Mouse (Mus musculus): ENCODE results near the gene Adra2b. TPM values are rescaled to one million over a fixed set of nuclear protein-coding genes. Genes with fewer than 3 reads are reported as not detected.
A peak's percentile ranks its signal among the peaks of the same experiment; 100 is the strongest.

The Adra2b gene
- polyA plus RNA-seq, 1 experiment from 2014 or later, result 0.47 TPM

DNA sequence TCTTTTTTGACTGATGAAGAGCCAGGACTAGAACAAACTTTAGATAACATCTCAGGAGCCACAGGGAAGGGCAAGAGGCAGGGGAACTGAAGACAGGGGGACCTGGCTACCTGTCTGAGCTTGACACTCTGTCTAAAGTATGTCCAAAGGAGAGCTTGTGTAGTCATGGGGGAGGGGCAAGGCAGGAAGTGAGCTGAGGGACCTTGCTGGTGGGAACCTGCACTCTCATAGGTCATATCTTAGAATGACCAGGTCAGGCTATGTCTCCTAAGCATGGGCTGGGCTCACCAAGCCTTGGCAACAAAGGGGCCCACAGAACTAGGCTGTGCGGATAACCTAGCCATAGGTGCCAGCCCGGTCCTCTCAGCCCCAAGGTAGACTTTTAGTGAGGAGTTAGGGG is 9.1 kb downstream of the Adra2b start:
- no peak for ATAC-seq (ENCODE audit: low FRiP score, low read depth)
- Histone ChIP-seq H3K36me3 (no peaks in the 10 kb centered on the region), H3K9me3 (no peaks in the 10 kb centered on the region), H3K27me3 (no peaks in the 10 kb centered on the region), H3K4me3 (no peak overlapping the region), H3K4me2 (no peak overlapping the region), H3K4me1 (replicated peaks) (no peaks in the 10 kb centered on the region), H3K9ac (no peak overlapping the region), H3K27ac (replicated peaks) (no peak overlapping the region)
- WGBS, result 88% methylated on average over 2 of the region's 2 CpGs

DNA sequence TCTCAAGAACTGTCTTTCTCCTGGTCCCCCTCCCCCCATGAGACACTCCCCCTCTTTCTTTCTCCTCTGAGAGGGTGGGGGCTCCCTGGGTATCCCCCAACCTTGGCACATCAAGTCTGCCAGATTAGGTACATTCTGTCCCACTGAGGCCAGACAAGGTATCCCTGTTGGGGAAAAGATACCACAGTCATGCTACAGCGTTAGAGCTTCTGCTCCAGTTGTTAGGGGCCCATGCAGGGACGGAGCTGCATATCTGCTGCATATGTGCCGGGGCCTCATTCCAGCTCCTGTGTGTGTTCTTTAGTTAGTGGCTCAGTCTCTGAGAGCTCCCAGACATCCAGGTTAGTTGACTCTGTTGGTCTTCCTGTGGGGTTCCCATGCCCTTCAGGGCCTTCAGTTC is 11.1 kb downstream of the Adra2b start:
- H3K27me3 ChIP-seq, result no peaks in the 10 kb centered on the region
- no peak for ATAC-seq (ENCODE audit: low FRiP score, low read depth)
- 94% methylated on average over 3 of the region's 3 CpGs for WGBS
- no peak overlapping the region for H3K4me3 ChIP-seq
- H3K4me2 ChIP-seq, result no peak overlapping the region
- H3K9me3 ChIP-seq, result no peaks in the 10 kb centered on the region
- H3K36me3 ChIP-seq, result no peaks in the 10 kb centered on the region
- no peak overlapping the region for H3K9ac ChIP-seq
- no peak overlapping the region for H3K27ac ChIP-seq (replicated peaks)
- 0 out of 2 replicates have a peak, but pooled peaks cover 6% of the 10 kb centered on the region for H3K4me1 ChIP-seq (replicated peaks)

DNA sequence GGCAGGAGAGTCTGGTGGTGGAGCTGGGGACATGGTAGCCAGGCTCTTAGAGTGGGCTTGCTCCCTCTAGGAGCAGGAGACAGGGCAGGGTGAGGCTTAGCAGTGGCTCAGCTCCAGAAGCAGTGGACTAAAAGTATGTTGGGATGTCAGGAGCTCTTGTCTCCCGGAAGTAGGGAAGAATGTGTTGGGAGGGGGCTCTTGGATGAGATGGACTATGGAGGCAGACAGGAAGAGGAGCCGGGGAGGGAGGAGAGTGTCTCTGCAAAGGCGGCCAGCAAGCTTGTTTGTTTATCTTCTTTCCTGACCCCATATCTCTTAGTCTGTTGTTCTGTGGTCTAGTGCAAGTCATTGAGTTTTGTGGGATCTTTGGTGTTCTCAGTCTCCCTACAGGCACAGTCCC is 12.1 kb downstream of the Adra2b start:
- no peak overlapping the region for H3K27ac ChIP-seq (replicated peaks)
- no peak overlapping the region for H3K9ac ChIP-seq
- no peak for ATAC-seq (ENCODE audit: low FRiP score, low read depth)
- no peaks in the 10 kb centered on the region for H3K9me3 ChIP-seq
- 77% methylated on average over 3 of the region's 3 CpGs for WGBS
- 0 out of 2 replicates have a peak, but pooled peaks cover 6% of the 10 kb centered on the region for H3K4me1 ChIP-seq (replicated peaks)
- no peak overlapping the region for H3K4me3 ChIP-seq
- no peaks in the 10 kb centered on the region for H3K36me3 ChIP-seq
- H3K4me2 ChIP-seq, result no peak overlapping the region
- no peaks in the 10 kb centered on the region for H3K27me3 ChIP-seq

DNA sequence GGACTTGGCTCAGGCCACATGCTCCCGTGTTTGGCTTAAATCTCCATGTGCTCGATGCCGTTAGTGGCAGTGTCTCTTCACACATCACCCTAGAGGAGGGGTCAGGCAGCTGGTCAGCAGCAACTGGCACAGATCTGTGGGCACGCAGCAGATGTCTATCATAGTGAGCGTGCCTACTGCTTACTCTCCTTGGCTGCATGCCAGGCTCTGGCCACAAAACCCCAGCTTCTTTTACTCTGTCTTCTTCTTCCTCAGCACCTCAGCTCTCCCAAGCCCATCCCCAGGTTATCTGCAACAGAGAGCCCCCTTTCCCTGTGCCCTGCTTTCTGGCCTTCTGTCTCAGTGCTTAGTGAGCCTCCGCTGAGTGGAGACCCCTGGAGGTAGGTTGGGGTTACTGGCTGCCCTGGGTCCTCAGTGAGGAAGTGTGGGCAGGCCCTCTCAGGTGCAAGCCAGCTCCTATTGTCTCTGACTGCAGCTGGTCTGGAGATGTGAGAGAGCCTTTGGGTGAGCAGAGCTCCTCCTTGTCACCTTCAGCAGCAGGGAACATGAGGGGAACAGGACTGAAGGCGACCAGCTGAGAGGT is 12.8 kb downstream of the Adra2b start:
- no peak overlapping the region for H3K9ac ChIP-seq
- H3K36me3 ChIP-seq, result no peaks in the 10 kb centered on the region
- no peak for ATAC-seq (ENCODE audit: low FRiP score, low read depth)
- no peak overlapping the region for H3K27ac ChIP-seq (replicated peaks)
- H3K4me3 ChIP-seq, result no peak overlapping the region
- H3K27me3 ChIP-seq, result no peaks in the 10 kb centered on the region
- no peaks in the 10 kb centered on the region for H3K9me3 ChIP-seq
- 51% methylated on average over 7 of the region's 7 CpGs for WGBS
- H3K4me1 ChIP-seq (replicated peaks), result 0 out of 2 replicates have a peak, but pooled peaks cover 6% of the 10 kb centered on the region
- H3K4me2 ChIP-seq, result no peak overlapping the region

DNA sequence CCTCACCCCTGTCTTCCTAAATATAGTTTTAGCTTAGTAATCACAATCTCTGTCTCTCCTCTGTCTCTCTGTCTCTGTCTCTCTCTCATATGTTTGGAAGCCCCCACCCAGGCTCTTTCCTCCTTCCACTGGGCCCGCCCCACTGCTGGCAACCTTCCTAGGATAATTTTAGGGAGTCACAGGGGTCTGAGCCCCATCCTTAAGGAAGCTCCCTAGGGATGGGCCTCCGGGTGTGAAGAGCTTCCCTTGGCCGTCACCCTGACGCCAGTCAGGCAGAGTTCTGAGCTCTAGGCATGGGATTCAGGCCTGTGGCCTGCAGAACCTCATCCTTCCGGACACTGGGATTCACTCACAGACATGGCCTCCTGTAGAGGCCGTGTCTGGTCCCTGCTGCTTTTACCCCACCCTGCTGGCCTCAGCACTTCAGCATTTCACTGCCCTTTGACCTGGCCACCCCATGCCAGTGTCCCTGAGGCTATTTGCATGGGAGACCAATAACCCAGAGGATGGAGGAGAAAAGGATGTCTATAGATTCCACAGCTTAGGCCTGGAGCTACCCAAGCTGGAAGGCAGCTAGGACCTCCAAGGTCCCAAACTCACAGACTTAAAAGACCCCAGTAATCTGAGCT is 13.5 kb downstream of the Adra2b start:
- H3K4me3 ChIP-seq, result no peak overlapping the region
- no peak overlapping the region for H3K4me2 ChIP-seq
- 75% methylated on average over 6 of the region's 6 CpGs for WGBS
- H3K27me3 ChIP-seq, result no peaks in the 10 kb centered on the region
- H3K36me3 ChIP-seq, result no peaks in the 10 kb centered on the region
- 0 out of 2 replicates have a peak, but pooled peaks cover 6% of the 10 kb centered on the region for H3K4me1 ChIP-seq (replicated peaks)
- no peaks in the 10 kb centered on the region for H3K9me3 ChIP-seq
- ATAC-seq (ENCODE audit: low FRiP score, low read depth), result no peak
- H3K27ac ChIP-seq (replicated peaks), result no peak overlapping the region
- no peak overlapping the region for H3K9ac ChIP-seq

DNA sequence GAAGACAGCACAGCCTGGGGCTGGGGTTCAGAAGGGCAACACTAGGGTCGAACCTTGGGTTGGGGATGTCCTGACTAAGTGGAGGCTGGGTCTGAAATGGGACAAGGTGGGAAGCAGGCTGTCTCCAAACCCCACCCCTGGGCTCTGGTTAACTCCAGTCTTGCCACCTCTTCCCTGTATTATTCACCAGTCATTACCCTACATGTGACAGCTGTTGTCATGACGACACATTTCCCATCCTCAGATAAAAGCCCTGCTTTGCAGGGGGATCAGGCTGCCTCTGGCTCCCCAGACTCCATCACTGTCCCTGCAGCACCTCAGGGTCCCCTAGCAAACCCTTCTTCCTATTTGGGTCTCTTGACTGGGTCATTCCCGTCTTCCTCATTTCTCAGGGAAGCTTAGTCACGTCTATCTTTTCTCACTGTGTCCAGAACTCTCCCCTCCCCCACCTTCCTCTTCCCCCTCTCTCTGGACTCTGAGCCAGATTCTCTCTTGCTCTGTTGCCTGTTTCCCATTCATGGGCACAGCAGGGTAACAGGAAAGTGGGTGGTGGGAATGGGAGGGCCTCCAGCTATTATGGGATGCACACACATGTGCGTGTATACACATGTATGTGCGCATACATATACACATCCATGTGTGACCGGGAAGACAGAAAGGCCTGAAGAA is 15.1 kb downstream of the Adra2b start:
- Histone ChIP-seq H3K4me3 (no peak overlapping the region), H3K27ac (replicated peaks) (no peak overlapping the region), H3K9ac (no peak overlapping the region), H3K4me1 (replicated peaks) (0 out of 2 replicates have a peak, but pooled peaks cover 6% of the 10 kb centered on the region), H3K27me3 (no peaks in the 10 kb centered on the region), H3K4me2 (no peak overlapping the region), H3K9me3 (no peaks in the 10 kb centered on the region), H3K36me3 (no peaks in the 10 kb centered on the region)
- ATAC-seq (ENCODE audit: low FRiP score, low read depth), result peak; percentile 49
- 60% methylated on average over 7 of the region's 7 CpGs for WGBS

DNA sequence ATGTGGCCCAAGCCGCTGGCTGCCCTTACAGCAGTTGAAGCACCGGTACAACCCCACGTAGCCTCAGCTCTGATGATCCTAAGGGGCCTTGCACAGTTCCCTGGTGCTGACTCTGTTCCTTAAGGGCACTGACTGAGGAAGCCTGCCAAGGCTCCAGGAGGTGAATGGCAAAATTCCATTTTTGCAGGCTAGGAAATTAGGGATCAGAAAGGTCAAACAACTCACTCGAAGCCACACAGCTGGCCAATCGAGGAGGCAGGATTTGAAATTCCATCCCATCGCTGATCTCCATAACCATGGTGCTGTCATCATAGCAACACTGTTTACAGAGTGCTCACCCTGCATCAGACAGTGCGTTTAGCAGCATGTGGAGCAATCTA is 15.6 kb downstream of the Adra2b start:
- Histone ChIP-seq H3K36me3 (no peaks in the 10 kb centered on the region), H3K27ac (replicated peaks) (no peak overlapping the region), H3K9me3 (no peaks in the 10 kb centered on the region), H3K4me3 (no peak overlapping the region), H3K4me2 (no peak overlapping the region), H3K27me3 (no peaks in the 10 kb centered on the region), H3K4me1 (replicated peaks) (0 out of 2 replicates have a peak, but pooled peaks cover 6% of the 10 kb centered on the region), H3K9ac (no peak overlapping the region)
- peak; percentile 27; the same call in 1 of the 2 replicates for ATAC-seq (ENCODE audit: low FRiP score, low read depth)
- WGBS, result 64% methylated on average over 7 of the region's 7 CpGs

DNA sequence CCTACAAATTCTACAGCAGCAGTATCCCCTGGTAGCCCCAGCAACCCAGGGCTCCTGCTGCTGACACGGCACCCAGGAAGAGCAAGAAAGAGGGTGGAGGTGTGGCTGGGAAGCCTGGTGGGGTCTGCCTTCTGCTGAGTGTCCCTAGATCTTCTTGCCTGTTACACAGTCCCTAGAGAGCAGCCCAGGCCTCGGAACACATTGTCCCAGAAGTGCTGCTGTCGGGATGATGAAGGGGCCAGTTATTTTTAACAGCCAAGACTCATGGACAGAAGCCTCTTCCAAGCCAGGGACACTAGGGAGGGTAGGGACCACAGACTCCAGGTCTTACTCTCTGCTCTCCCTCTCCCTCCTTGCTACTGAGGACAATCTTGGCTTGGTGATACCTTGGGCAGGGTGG is 16.2 kb downstream of the Adra2b start:
- no peak overlapping the region for H3K4me2 ChIP-seq
- H3K4me1 ChIP-seq (replicated peaks), result 0 out of 2 replicates have a peak, but pooled peaks cover 6% of the 10 kb centered on the region
- no peak overlapping the region for H3K9ac ChIP-seq
- H3K4me3 ChIP-seq, result no peak overlapping the region
- no peak for ATAC-seq (ENCODE audit: low FRiP score, low read depth)
- H3K36me3 ChIP-seq, result no peaks in the 10 kb centered on the region
- H3K27ac ChIP-seq (replicated peaks), result no peak overlapping the region
- 72% methylated on average over 3 of the region's 3 CpGs for WGBS
- H3K27me3 ChIP-seq, result no peaks in the 10 kb centered on the region
- H3K9me3 ChIP-seq, result no peaks in the 10 kb centered on the region

DNA sequence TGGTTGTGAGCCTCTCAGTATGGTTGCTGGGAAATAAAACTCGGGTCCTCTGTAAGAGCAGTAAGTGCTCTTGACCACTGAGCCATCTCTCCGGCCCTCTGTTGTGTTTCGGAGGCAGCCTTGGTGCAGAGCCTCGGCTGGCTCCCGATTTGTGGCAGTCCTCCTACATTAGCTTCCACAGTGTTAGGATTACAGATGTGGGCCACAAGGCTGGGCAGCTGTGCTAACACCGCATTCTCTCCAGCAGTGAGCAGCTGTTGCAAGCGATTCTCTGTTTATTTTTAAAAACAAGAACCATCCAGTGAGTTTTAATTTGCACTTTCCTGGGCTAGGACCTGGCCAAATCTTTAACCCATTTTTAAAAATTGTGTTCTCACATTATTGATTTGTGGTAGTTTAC is 20.9 kb downstream of the Adra2b start:
- Histone ChIP-seq H3K9me3 (no peaks in the 10 kb centered on the region), H3K4me3 (no peak overlapping the region), H3K9ac (no peak overlapping the region), H3K27me3 (no peaks in the 10 kb centered on the region), H3K4me1 (replicated peaks) (no peaks in the 10 kb centered on the region), H3K36me3 (no peaks in the 10 kb centered on the region), H3K27ac (replicated peaks) (no peak overlapping the region), H3K4me2 (no peak overlapping the region)
- ATAC-seq (ENCODE audit: low FRiP score, low read depth), result no peak
- WGBS, result 76% methylated on average over 7 of the region's 7 CpGs

DNA sequence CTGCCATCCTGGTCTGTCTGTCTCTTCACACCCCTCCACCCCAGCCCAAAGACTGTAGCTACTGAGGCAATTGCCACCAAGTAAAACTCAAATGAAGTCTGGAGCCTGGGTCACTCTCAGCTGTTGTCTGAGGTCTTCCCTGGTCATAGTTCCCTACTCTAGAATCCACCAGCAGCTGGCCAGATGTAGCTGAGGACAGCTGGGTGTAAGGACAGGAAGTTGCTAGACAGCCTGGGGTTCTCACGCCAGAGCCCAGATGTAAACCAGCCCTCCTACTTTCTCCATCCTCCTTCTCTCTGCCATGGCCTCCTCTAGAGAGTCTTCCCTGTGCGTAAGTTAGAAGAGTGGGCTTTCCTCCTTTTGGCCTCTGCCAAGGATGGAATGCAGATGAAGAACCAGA is 24.5 kb downstream of the Adra2b start:
- 81% methylated on average over 2 of the region's 2 CpGs for WGBS
- no peak for ATAC-seq (ENCODE audit: low FRiP score, low read depth)
- no peak overlapping the region for H3K27ac ChIP-seq (replicated peaks)
- H3K9ac ChIP-seq, result no peak overlapping the region
- no peak overlapping the region for H3K4me2 ChIP-seq
- H3K4me3 ChIP-seq, result no peak overlapping the region
- no peaks in the 10 kb centered on the region for H3K36me3 ChIP-seq
- H3K4me1 ChIP-seq (replicated peaks), result no peaks in the 10 kb centered on the region
- no peaks in the 10 kb centered on the region for H3K9me3 ChIP-seq
- H3K27me3 ChIP-seq, result no peaks in the 10 kb centered on the region

DNA sequence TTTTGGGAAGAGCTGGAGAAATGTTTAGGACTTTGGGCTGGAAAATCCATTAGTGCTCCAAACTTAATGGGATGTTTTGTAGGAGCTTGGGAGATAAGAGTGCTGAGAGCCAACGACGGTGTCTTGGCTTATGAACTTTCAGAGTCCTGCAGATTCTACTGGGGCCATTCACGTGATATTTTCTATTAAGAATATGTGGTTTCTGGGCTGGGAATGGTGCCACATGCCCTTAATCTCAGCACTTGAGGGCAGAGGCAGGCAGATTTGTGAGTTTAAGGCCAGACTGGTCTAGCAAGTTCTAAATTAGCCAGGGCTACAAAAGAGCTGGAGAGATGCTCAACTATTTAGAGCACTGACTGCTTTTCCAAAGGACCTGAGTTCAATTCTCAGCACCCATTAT is 27.3 kb downstream of the Adra2b start:
- H3K4me3 ChIP-seq, result no peak overlapping the region
- no peaks in the 10 kb centered on the region for H3K36me3 ChIP-seq
- no peak overlapping the region for H3K4me2 ChIP-seq
- no peaks in the 10 kb centered on the region for H3K9me3 ChIP-seq
- WGBS, result 91% methylated on average over 3 of the region's 3 CpGs
- no peaks in the 10 kb centered on the region for H3K4me1 ChIP-seq (replicated peaks)
- no peaks in the 10 kb centered on the region for H3K27me3 ChIP-seq
- no peak overlapping the region for H3K27ac ChIP-seq (replicated peaks)
- no peak overlapping the region for H3K9ac ChIP-seq
- ATAC-seq (ENCODE audit: low FRiP score, low read depth), result no peak

DNA sequence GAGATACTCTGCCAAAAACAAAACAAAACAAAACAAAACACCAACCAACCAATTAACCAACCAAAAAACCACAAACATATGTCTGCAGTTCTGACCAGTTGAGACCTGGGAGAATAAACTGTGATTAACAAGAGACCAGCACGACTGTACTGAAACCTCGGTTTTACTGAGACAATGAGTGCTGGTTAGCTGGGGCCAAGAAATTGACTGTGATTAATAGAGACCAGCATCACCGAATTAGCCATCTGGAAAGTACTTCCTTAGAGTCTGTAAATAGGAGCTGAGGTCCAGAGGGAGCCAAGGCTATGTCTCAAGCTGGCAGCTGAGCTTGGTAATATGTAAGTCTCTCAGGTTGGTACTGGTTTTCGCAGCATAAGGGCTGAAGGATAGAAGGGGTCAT is 27.8 kb downstream of the Adra2b start:
- no peak overlapping the region for H3K27ac ChIP-seq (replicated peaks)
- H3K4me2 ChIP-seq, result no peak overlapping the region
- no peaks in the 10 kb centered on the region for H3K27me3 ChIP-seq
- WGBS, result 51% methylated on average over 4 of the region's 4 CpGs
- H3K9ac ChIP-seq, result no peak overlapping the region
- H3K4me3 ChIP-seq, result no peak overlapping the region
- no peaks in the 10 kb centered on the region for H3K36me3 ChIP-seq
- no peaks in the 10 kb centered on the region for H3K9me3 ChIP-seq
- H3K4me1 ChIP-seq (replicated peaks), result no peaks in the 10 kb centered on the region
- no peak for ATAC-seq (ENCODE audit: low FRiP score, low read depth)
